Mouse (Mus musculus) C2C12 (cell line): ENCODE measurements around the gene Tmem45b. TPM values are rescaled to one million over a fixed set of nuclear protein-coding genes. Genes with fewer than 3 reads are reported as not detected.
A peak's percentile ranks its signal among the peaks of the same experiment; 100 is the strongest.

Source experiments
- H3K27me3 ChIP-seq: one replicate; pipeline ENCODE4 v1.6.1; 2011; ENCODE audit not compliant: control insufficient read depth, insufficient read depth, insufficient read length
- H3K36me3 ChIP-seq: one replicate; pipeline ENCODE4 v1.6.1; 2011; ENCODE audit not compliant: control insufficient read depth, insufficient read depth
- H3K4me3 ChIP-seq: one replicate; pipeline ENCODE4 v1.5.1; 2011; ENCODE audit warnings: mild to moderate bottlenecking, control low read depth; ENCODE audit not compliant: poor library complexity, insufficient read depth, severe bottlenecking
- H3K79me2 ChIP-seq: one replicate; pipeline ENCODE4 v1.6.1; 2011; ENCODE audit not compliant: control insufficient read depth, insufficient read depth
- H3K79me3 ChIP-seq: one replicate; pipeline ENCODE4 v1.6.1; 2011; ENCODE audit warnings: low read depth, control low read depth
- H3ac ChIP-seq: one replicate; pipeline ENCODE3; 2011; ENCODE audit warnings: low read depth; ENCODE audit not compliant: control insufficient read depth, insufficient read length
- CEBPB ChIP-seq: IDR thresholded peaks from one replicate; pipeline ENCODE4 v1.6.1; 2011; ENCODE audit warnings: low read depth, mild to moderate bottlenecking, control low read depth, moderate library complexity
- CTCF ChIP-seq: IDR thresholded peaks from one replicate; pipeline ENCODE4 v1.5.1; 2011; ENCODE audit not compliant: control insufficient read depth, insufficient read depth, insufficient read length
- FOSL1 ChIP-seq: IDR thresholded peaks from one replicate; pipeline ENCODE4 v1.8.0; 2011; ENCODE audit warnings: mild to moderate bottlenecking, low read length; ENCODE audit not compliant: poor library complexity, insufficient read depth, severe bottlenecking
- MAX ChIP-seq: IDR thresholded peaks from one replicate; pipeline ENCODE4 v1.6.1; 2011; ENCODE audit warnings: mild to moderate bottlenecking, control low read depth
- MYOD1 ChIP-seq: IDR thresholded peaks from one replicate; pipeline ENCODE4 v1.6.1; 2011; ENCODE audit warnings: low read depth; ENCODE audit not compliant: control insufficient read depth, insufficient read length
- MYOG ChIP-seq: IDR thresholded peaks from one replicate; pipeline ENCODE4 v1.6.1; 2011; ENCODE audit not compliant: control insufficient read depth, insufficient read length; ENCODE audit errors: extremely low read depth
- USF1 ChIP-seq: IDR thresholded peaks from one replicate; pipeline ENCODE4 v1.6.1; 2011; ENCODE audit warnings: low read depth, mild to moderate bottlenecking, control low read depth, moderate library complexity
- polyA plus RNA-seq: library from polyadenylated mRNA; unstranded; fragments of >200 nt; fragmentation: generic; extraction: Trizol; gene quantifications from one replicate; pipeline ENCODE4 v1.2.1, GENCODE M21; 2012; ENCODE audit warnings: missing spikeins

Gene Tmem45b
- polyA plus RNA-seq, 1 experiment, result not detected

- Histone ChIP-seq H3K27me3 (no peaks in the 10 kb centered on the region), H3ac (no peak overlapping the region), H3K4me3 (no peak overlapping the region), H3K36me3 (peaks cover 24% of the 10 kb centered on the region), H3K79me2 (peaks cover 29% of the 10 kb centered on the region), H3K79me3 (peaks cover 15% of the 10 kb centered on the region)
- TF ChIP-seq MYOD1 (no peak), FOSL1 (no peak), MYOG (no peak), CEBPB (no peak)
Measured at GRCm38 (mm10) chr9:31387206-31387605, 77.1 kb downstream of the Tmem45b start.

- H3ac ChIP-seq, result peak overlapping the region; percentile 71
- peak overlapping the region; percentile 68 for H3K4me3 ChIP-seq
- peaks cover 29% of the 10 kb centered on the region for H3K79me2 ChIP-seq
- peaks cover 15% of the 10 kb centered on the region for H3K79me3 ChIP-seq
- no peaks in the 10 kb centered on the region for H3K27me3 ChIP-seq
- H3K36me3 ChIP-seq, result peaks cover 19% of the 10 kb centered on the region
- TF ChIP-seq CTCF, result no peak
- TF ChIP-seq USF1, result no peak
- TF ChIP-seq MAX, result no peak
- no peak for TF ChIP-seq FOSL1
- no peak for TF ChIP-seq MYOG
- no peak for TF ChIP-seq CEBPB
- TF ChIP-seq MYOD1, result no peak
Measured at GRCm38 (mm10) chr9:31386368-31387180, 77.7 kb downstream of the Tmem45b start.

GRCm38 (mm10) chr9:31385947-31386354 is 78.3 kb downstream of the Tmem45b start, which contains the start of gene Nfrkb:
Nfrkb (plus strand) TSS chr9:31386192.
- H3K36me3 ChIP-seq, result peaks cover 14% of the 10 kb centered on the region
- H3K4me3 ChIP-seq, result peak within 1 kb of the TSS; percentile 68
- H3K79me2 ChIP-seq, result peaks cover 29% of the 10 kb centered on the region
- TF ChIP-seq FOSL1 (no peak), CTCF (no peak), MYOG (no peak), USF1 (no peak), MAX (no peak), MYOD1 (no peak), CEBPB (no peak)
- no peaks in the 10 kb centered on the region for H3K27me3 ChIP-seq
- H3ac ChIP-seq, result peak within 1 kb of the TSS; percentile 71
- H3K79me3 ChIP-seq, result peaks cover 15% of the 10 kb centered on the region

GRCm38 (mm10) chr9:31385500-31385869 is 78.8 kb downstream of the Tmem45b start:
- peaks cover 15% of the 10 kb centered on the region for H3K79me3 ChIP-seq
- TF ChIP-seq USF1 (no peak), FOSL1 (no peak), MYOD1 (no peak), CTCF (no peak)
- H3K79me2 ChIP-seq, result peaks cover 29% of the 10 kb centered on the region

GRCm38 (mm10) chr9:31384786-31385499 is 79.3 kb downstream of the Tmem45b start:
- Histone ChIP-seq H3K79me3 (peaks cover 15% of the 10 kb centered on the region), H3K27me3 (no peaks in the 10 kb centered on the region), H3K79me2 (peaks cover 29% of the 10 kb centered on the region), H3ac (no peak overlapping the region), H3K36me3 (peaks cover 10% of the 10 kb centered on the region), H3K4me3 (no peak overlapping the region)
- TF ChIP-seq MYOG (no peak), FOSL1 (no peak), MYOD1 (no peak), USF1 (no peak), MAX (no peak), CEBPB (no peak), CTCF (no peak)

More at GRCm38 (mm10) chr9:31385500-31385869, 78.8 kb downstream of the Tmem45b start:
- Histone ChIP-seq H3K36me3 (peaks cover 13% of the 10 kb centered on the region), H3K27me3 (no peaks in the 10 kb centered on the region), H3ac (no peak overlapping the region), H3K4me3 (peak overlapping the region; percentile 68)

GRCm38 (mm10) chr9:31376661-31377060 is 87.6 kb downstream of the Tmem45b start:
- Histone ChIP-seq H3K79me2 (no peaks in the 10 kb centered on the region), H3ac (no peak overlapping the region), H3K36me3 (peaks cover 6% of the 10 kb centered on the region), H3K4me3 (no peak overlapping the region), H3K27me3 (no peaks in the 10 kb centered on the region), H3K79me3 (no peaks in the 10 kb centered on the region)
- no peak for TF ChIP-seq USF1
- no peak for TF ChIP-seq MYOG
- TF ChIP-seq MAX, result no peak
- TF ChIP-seq MYOD1, result no peak
- no peak for TF ChIP-seq FOSL1
- TF ChIP-seq CTCF, result no peak
- no peak for TF ChIP-seq CEBPB
